Mouse (Mus musculus) B cell, adult 2 months (primary cell): Measurements from ENCODE around the gene Eefsec.

Source experiments
- DNase-seq, 2 experiments: peaks; one replicate each; pipeline ENCODE4 v3.0.0; 2022

Eefsec gene

GRCm38 (mm10) chr6:88340761-88341160 lies 105.6 kb downstream of the Eefsec start:
- no peak for DNase-seq

GRCm38 (mm10) chr6:88329336-88329735 lies 117.0 kb downstream of the Eefsec start:
- DNase-seq, result no peak

- DNase-seq, result no peak
Measured at GRCm38 (mm10) chr6:88321879-88322278, 124.5 kb downstream of the Eefsec start.

- DNase-seq, result no peak
Measured at GRCm38 (mm10) chr6:88321253-88321652, 125.1 kb downstream of the Eefsec start.

GRCm38 (mm10) chr6:88319735-88320134 lies 126.6 kb downstream of the Eefsec start:
- no peak for DNase-seq

GRCm38 (mm10) chr6:88315295-88315694 lies 131.0 kb downstream of the Eefsec start:
- no peak for DNase-seq

GRCm38 (mm10) chr6:88313937-88314336 lies 132.4 kb downstream of the Eefsec start:
- DNase-seq, result no peak

GRCm38 (mm10) chr6:88311593-88311992 lies 134.7 kb downstream of the Eefsec start:
- no peak for DNase-seq

GRCm38 (mm10) chr6:88306100-88306746 lies 140.1 kb downstream of the Eefsec start:
- DNase-seq, result no peak

GRCm38 (mm10) chr6:88301234-88301633 lies 145.1 kb downstream of the Eefsec start:
- DNase-seq, result no peak

GRCm38 (mm10) chr6:88299491-88299890 lies 146.8 kb downstream of the Eefsec start:
- no peak for DNase-seq

GRCm38 (mm10) chr6:88292274-88292909 lies 153.9 kb downstream of the Eefsec start:
- no peak for DNase-seq

GRCm38 (mm10) chr6:88290129-88290766 lies 156.1 kb downstream of the Eefsec start:
- no peak for DNase-seq

- no peak for DNase-seq
Measured at GRCm38 (mm10) chr6:88278141-88278540, 168.2 kb downstream of the Eefsec start.

- no peak for DNase-seq
Measured at GRCm38 (mm10) chr6:88277242-88277641, 169.1 kb downstream of the Eefsec start.

- DNase-seq, result no peak
Measured at GRCm38 (mm10) chr6:88276221-88276620, 170.1 kb downstream of the Eefsec start.

- no peak for DNase-seq
Measured at GRCm38 (mm10) chr6:88274623-88275022, 171.7 kb downstream of the Eefsec start.

GRCm38 (mm10) chr6:88267970-88268369 lies 178.4 kb downstream of the Eefsec start:
- DNase-seq, result no peak

- no peak for DNase-seq
Measured at GRCm38 (mm10) chr6:88267068-88267467, 179.3 kb downstream of the Eefsec start.

GRCm38 (mm10) chr6:88266055-88266454 lies 180.3 kb downstream of the Eefsec start:
- no peak for DNase-seq

GRCm38 (mm10) chr6:88265355-88265754 lies 181.0 kb downstream of the Eefsec start:
- DNase-seq, result no peak

- no peak for DNase-seq
Measured at GRCm38 (mm10) chr6:88262160-88262559, 184.2 kb downstream of the Eefsec start.

- DNase-seq, result no peak
Measured at GRCm38 (mm10) chr6:88260645-88261044, 185.7 kb downstream of the Eefsec start.

- no peak for DNase-seq
Measured at GRCm38 (mm10) chr6:88259621-88260020, 186.7 kb downstream of the Eefsec start.
